Mouse (Mus musculus) megakaryocyte progenitor cell, adult 5-6 weeks (primary cell): Measurements from ENCODE around the gene C1qtnf1. TPM values are rescaled to one million over a fixed set of nuclear protein-coding genes. Genes with fewer than 3 reads are reported as not detected.

Experiments
- ATAC-seq: replicated peaks from 2 replicates; pipeline ENCODE4 v1.8.0; 2016; ENCODE audit warnings: mild to moderate bottlenecking, moderate TSS enrichment, inconsistent platforms; ENCODE audit not compliant: poor library complexity
- total RNA-seq, 2 experiments: library from RNA; stranded (forward) in 1 of 2; stranded (reverse) in 1 of 2; fragments of 157-497, 149-512 nt in 1 of 2; fragments of 200-1000 nt in 1 of 2; gene quantifications; 2 replicates each; pipeline versions ENCODE4 v1.2.3 to v1.2.4; 2015 to 2017

The C1qtnf1 gene
- total RNA-seq, 2 experiments from 2014 or later, result not detected

- ATAC-seq, result no peak
These were observed 67.1 kb downstream of the C1qtnf1 start for GRCm38 (mm10) chr11:118495065-118495464.

- no peak for ATAC-seq
These were observed 68.2 kb downstream of the C1qtnf1 start for GRCm38 (mm10) chr11:118496066-118496689.

Other genes with a start within 250 kb of the C1qtnf1 start
- 12.3 and 15.1 TPM in 2 replicates for gene Cyth1, start 179.6 kb upstream of the C1qtnf1 start, total RNA-seq (2015)
- gene Cyth1, start 179.6 kb upstream of the C1qtnf1 start, total RNA-seq (2017), result 45.5 and 56.3 TPM in 2 replicates
- 19.1 and 23.7 TPM in 2 replicates for gene Usp36, start 138.0 kb upstream of the C1qtnf1 start, total RNA-seq (2015)
- gene Usp36, start 138.0 kb upstream of the C1qtnf1 start, total RNA-seq (2017), result 11.7 and 14.1 TPM in 2 replicates
- gene Cep295nl, start 85.7 kb upstream of the C1qtnf1 start, total RNA-seq (2015), result 0.22 TPM in 1 of 2 replicates, not detected in the other
- 0.54 TPM in 1 of 2 replicates, not detected in the other for gene Cep295nl, start 85.7 kb upstream of the C1qtnf1 start, total RNA-seq (2017)
- 7.4 and 9.5 TPM in 2 replicates for gene Timp2, start 72.5 kb upstream of the C1qtnf1 start, total RNA-seq (2015)
- 9.7 and 10.1 TPM in 2 replicates for gene Timp2, start 72.5 kb upstream of the C1qtnf1 start, total RNA-seq (2017)
- 92.3 and 118 TPM in 2 replicates for gene Lgals3bp, start 26.1 kb upstream of the C1qtnf1 start, total RNA-seq (2015)
- 51.7 and 56.3 TPM in 2 replicates for gene Lgals3bp, start 26.1 kb upstream of the C1qtnf1 start, total RNA-seq (2017)
- gene Cant1, start 9.1 kb upstream of the C1qtnf1 start, total RNA-seq (2015), result 17.6 and 19.2 TPM in 2 replicates
- 18.7 and 20.0 TPM in 2 replicates for gene Cant1, start 9.1 kb upstream of the C1qtnf1 start, total RNA-seq (2017)
- gene Engase, start 48.6 kb downstream of the C1qtnf1 start, total RNA-seq (2015), result 0.89 and 1.2 TPM in 2 replicates
- gene Engase, start 48.6 kb downstream of the C1qtnf1 start, total RNA-seq (2017), result 3.2 and 4.6 TPM in 2 replicates